Mouse (Mus musculus) mature B cell (primary cell): Measurements from ENCODE around the gene Adprhl1.

Source experiments
- in situ Hi-C: fragments of 300-500 bp; cut with MboI; formaldehyde crosslinking; loops from 2 replicates; pipeline ENCODE4 v1.14.3; 2019

The Adprhl1 gene

GRCm38 (mm10) chr8:13229802-13230201 lies 24.2 kb downstream of the Adprhl1 start:
- in situ Hi-C loops = no loop called here

DNA sequence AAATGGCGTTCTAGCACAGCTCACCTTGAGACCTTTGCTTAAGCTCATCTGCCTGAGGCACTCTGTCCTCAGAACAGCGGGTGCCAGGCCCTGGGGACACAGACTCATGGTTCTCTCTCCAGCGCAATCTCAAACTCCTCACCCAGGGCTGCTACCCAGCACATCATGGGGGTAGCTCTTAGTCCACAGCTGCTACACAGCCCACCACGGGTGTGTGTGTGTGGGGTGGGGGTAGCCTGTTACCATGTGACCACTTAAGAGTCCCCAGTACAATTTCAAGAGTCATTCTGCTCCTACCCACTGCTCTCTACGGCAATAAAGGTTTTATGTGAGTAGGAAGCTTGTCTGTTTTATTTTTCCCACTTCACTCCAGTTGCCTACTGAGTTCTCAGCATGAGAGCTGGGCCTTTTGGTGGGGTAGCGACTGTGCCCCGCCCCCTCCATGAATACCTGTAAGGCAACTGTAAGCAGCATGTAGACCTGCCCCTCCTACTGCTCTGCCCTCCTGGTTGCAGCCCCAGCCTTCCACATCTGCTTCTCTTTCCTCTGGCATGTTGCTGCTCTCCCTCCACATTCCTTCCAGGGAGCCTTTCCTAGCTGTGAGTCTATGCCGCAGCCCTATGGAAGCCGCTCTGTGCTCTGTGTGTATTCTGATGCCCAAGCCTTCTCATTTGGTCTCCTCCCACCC lies 24.9 kb downstream of the Adprhl1 start:
- in situ Hi-C loops = no loop called here

DNA sequence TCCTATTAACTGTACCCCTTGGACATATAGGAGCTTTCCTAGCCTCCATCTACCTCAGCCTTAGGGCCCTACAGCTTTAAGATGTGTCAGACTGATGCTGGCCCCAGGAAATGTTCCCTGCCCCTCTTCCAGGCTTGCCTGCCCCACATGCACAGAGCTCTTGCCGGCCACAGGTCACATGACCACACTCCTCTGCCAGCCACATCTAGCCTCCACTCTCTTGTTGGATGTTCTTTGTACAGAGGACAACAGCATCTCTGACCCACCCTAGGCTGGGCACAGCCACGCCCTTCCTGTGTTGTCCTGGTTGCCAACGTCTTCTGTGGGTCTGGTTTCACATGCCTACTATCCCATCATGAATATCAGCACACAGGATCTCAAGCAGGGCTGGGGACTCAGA lies 26.8 kb downstream of the Adprhl1 start:
- in situ Hi-C loops = no loop called here

DNA sequence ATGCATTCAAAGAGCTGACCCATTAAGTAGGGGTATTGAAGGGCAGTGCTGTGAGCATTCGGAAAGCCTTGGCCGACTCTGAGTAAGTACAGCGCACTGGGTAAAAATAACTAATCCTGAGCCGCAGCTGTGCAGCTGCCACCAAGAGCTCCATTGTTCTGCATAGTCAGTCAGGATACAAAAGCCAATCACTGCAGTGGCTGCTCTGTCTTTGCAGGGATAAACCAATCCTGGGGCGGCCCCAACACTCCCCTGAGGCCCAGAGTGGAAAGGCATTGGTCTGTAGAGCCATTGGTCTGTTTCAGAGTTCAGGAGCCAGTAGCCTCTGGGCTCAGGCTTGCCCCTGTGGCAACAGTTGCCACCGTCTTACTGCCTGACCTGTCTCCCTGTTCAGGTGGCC lies 27.7 kb downstream of the Adprhl1 start:
- in situ Hi-C loops = no loop called here

- in situ Hi-C loops = no loop called here
Measured at GRCm38 (mm10) chr8:13224426-13224825, 29.5 kb downstream of the Adprhl1 start.

- in situ Hi-C loops = no loop called here
Measured at GRCm38 (mm10) chr8:13218441-13218840, 35.5 kb downstream of the Adprhl1 start.

DNA sequence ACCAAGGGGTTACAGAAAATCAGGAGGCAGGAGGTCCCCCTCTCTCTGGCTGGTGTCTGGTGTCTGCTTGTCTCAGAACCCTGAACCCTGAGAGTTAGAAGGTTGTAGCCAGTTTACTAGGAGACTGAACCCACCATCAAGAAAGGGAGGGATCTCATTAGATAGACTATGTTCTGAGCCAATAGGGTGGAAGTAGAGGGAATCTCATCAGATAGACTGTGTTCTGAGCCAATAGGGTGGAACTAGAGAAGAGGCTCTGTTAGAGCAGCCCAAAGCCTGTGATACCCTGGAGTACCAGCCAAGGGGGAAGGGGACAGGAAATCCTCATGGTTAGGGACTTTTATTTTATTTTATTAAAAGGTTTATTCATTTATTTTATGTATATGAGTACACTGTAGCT lies 36.0 kb downstream of the Adprhl1 start:
- in situ Hi-C loops = no loop called here

- in situ Hi-C loops = no loop called here
Measured at GRCm38 (mm10) chr8:13217093-13217492, 36.9 kb downstream of the Adprhl1 start.

DNA sequence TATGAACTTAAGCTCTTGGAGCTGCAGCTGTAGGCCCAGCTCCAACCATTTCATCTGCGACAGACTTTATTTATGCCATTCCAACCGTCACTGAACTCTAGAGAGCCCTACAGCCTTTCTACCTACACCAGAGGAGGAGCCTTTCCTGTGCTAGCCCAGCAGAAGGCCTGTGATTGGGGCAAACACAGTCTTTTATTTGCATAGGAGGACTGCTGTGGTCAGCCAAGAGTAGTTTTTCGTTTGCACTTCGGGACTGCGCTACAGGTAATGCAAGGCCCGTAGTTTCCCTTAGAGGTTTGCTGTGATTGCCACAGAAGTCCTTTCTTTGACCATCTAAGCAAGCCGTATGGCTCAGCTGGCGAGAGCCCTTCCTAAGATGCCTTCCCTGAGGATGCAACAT lies 37.6 kb downstream of the Adprhl1 start:
- in situ Hi-C loops = no loop called here

- in situ Hi-C loops = no loop called here
Measured at GRCm38 (mm10) chr8:13213479-13214268, 40.3 kb downstream of the Adprhl1 start.

DNA sequence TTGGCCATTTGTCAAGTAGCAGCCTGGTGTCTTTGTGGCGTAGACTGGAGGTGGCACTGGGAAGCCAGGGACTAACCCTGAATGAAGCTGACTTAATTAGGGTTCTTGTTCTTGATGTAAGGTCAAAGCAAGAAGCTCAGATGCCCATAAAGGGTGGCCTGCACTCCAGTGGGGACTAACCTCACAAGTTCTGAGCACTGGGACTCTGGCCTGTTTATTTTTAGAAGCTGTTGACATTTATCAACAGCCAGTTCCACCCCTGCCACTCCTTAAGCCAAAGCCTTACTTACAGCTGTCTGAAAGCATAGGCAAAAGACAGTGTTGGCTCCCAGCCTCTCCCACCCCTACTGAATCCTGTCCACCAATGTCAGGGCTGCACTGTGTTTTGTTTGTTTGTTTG lies 44.2 kb downstream of the Adprhl1 start:
- in situ Hi-C loops = no loop called here

DNA sequence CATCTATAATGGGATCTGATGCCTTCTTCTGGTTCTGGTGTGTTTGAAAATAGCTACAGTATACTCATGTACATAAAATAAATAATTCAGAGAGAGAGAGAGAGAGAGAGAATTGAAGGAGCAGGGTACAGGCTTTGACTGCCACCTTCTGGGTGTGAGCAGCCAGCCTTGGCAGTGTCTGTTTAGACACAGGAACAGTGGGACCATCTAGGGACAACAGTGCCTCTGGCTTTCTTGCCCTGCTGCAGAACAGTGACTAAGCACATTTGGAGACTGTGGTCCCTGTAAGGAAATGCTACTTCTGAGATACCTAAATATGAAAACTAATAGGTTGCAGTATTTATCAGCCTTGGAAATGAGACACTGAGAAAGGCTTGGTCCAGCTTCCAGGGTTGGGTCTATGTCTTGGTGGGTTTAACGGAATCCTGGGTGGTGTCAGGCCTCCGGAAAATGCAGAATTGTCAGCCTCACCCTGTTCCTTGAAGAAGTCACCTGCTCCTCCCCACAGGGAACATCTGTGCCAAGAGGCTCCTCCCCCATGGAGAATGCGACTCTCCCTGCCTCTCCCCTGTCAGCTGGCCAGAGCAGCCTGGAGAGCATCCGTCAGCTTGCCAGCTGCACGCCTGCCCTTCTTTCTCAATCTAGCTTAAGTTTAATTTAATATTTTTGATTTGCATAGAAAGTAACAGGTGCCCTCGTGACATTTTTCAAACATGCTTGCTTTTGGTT lies 45.2 kb downstream of the Adprhl1 start:
- in situ Hi-C loops = no loop called here

DNA sequence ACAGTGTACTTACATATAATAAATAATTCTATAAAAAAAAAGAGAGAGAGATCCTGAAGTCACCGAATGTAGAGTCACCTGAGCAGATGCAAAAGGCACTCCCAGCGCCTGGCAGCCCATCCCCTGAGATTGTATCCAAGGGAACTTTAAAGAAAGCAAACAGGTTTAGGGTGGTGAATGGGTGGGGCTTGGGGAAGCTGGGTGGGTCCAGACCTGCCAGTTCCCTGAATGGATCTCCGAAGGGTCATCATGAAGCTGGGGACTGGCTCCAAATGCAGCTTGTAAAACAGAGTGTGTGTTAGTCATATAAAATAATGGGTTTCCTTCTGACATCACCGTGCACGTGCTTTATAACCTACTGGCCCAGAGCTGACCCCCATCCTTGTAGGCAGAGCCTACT lies 47.7 kb downstream of the Adprhl1 start:
- in situ Hi-C loops = no loop called here

- in situ Hi-C loops = no loop called here
Measured at GRCm38 (mm10) chr8:13205311-13205710, 48.7 kb downstream of the Adprhl1 start.

- in situ Hi-C loops = no loop called here
Measured at GRCm38 (mm10) chr8:13204371-13205140, 49.4 kb downstream of the Adprhl1 start.

DNA sequence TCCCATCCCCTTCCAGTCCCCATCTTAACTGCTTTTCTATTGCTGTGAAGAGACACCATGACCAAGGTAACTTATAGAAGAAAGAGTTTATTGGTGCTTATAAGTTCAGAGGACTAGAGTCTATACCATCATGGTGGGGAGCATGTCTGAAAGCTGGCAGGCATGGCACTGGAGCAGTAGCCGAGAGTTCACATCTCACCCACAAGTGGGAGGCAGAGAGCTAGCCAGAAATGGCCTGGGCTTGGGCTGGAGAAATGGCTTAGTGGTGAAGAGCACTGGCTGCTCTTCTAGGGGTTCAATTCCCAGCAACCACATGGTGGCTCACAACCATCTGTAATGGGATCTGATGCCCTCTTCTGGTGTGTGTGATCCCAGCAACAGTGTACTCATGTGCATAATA lies 50.5 kb downstream of the Adprhl1 start:
- in situ Hi-C loops = no loop called here

GRCm38 (mm10) chr8:13202806-13203205 lies 51.2 kb downstream of the Adprhl1 start:
- in situ Hi-C loops = no loop called here

GRCm38 (mm10) chr8:13202041-13202440 lies 51.9 kb downstream of the Adprhl1 start:
- in situ Hi-C loops = no loop called here

GRCm38 (mm10) chr8:13201013-13201334 lies 53.0 kb downstream of the Adprhl1 start:
- in situ Hi-C loops = no loop called here

- in situ Hi-C loops = no loop called here
Measured at GRCm38 (mm10) chr8:13200301-13201012, 53.5 kb downstream of the Adprhl1 start, which contains the start of gene Grtp1. Gene Grtp1 (minus strand): TSS chr8:13200620.

GRCm38 (mm10) chr8:13199385-13200061 lies 54.4 kb downstream of the Adprhl1 start:
- in situ Hi-C loops = no loop called here
